Mouse (Mus musculus) Muller cell, postnatal 12 days (primary cell): ENCODE results near the gene Arl14.

Experiments
- DNase-seq: peaks from one replicate; pipeline ENCODE4 v3.0.0-alpha.2; 2015; ENCODE audit errors: inconsistent ontology term

Gene Arl14

GRCm38 (mm10) chr3:69271812-69272211 is 49.6 kb downstream of the Arl14 start:
- DNase-seq: peak; percentile 76
